In genomic region chr9:46067691-46068090, GRCm38 (mm10) we compare ENCODE assay signal across 11 mouse cellular contexts. TPM values are rescaled to one million over a fixed set of nuclear protein-coding genes. Genes with fewer than 3 reads are reported as not detected.
DNase-seq lines count a peak whose midpoint lies in the region; ATAC-seq lines count a peak whose summit lies in the region.
"Had no signal": no experiment of that assay in that cellular context is flagged by ENCODE, and none has a peak within 500 bp of the region (broad histone marks: within the 10 kb centered on the region; RNA-seq: fewer than 3 reads in every experiment).

No protein-coding gene starts in this region.

- H3K4me3 ChIP-seq in forebrain, embryonic 12.5 days (replicated peaks): no peak overlapping the region

- H3K9me3 ChIP-seq in forebrain, embryonic 12.5 days: no peaks in the 10 kb centered on the region

- WGBS in forebrain, embryonic 12.5 days: 89% methylated on average over 7 of the region's 7 CpGs

- H3K27me3 ChIP-seq in forebrain, embryonic 12.5 days: no peaks in the 10 kb centered on the region

- no peak overlapping the region for H3K9ac ChIP-seq in forebrain, embryonic 12.5 days
- H3K9ac ChIP-seq: lung, embryonic 14.5 days had no signal

- intact Hi-C loops in heart, postnatal 25 days (cut with DNase I): no loop called here

- H3K4me1 ChIP-seq in forebrain, embryonic 12.5 days: peaks cover 14% of the 10 kb centered on the region; the same call in 1 of the 2 replicates

- H3K27ac ChIP-seq in forebrain, embryonic 12.5 days: no peak overlapping the region

- peak; percentile 70 for DNase-seq in 416B (ENCODE audit: low read depth)
- peak; percentile 33 for DNase-seq in ZHBTc4 (ENCODE audit: low read depth, low spot score)
- peak; percentile 71 for DNase-seq in gastrocnemius, postnatal 25 days
- DNase-seq in lung, postnatal 36 days: peak; percentile 62
- DNase-seq in heart, postnatal 25 days (ENCODE audit: low spot score): no peak
- DNase-seq in cerebellum, adult 9-10 months: no peak
- DNase-seq in ovary, adult 18-20 months (ENCODE audit: low spot score): no peak
- DNase-seq: lung, embryonic 14.5 days had no signal

- no peaks in the 10 kb centered on the region for H3K36me3 ChIP-seq in forebrain, embryonic 12.5 days (replicated peaks)

- no peak overlapping the region for H3K4me2 ChIP-seq in forebrain, embryonic 12.5 days
- H3K4me2 ChIP-seq: heart, embryonic 11.5 days; lung, embryonic 14.5 days had no signal

- ATAC-seq in forebrain, embryonic 12.5 days (ENCODE audit: low FRiP score): no peak
- ATAC-seq: activated CD4-positive, CD25-positive, alpha-beta regulatory T cell, adult 4 months had no signal

RNA-seq across cellular contexts. Expression of gene Sik3, which starts 55.1 kb away (rescaled TPM):
- 10 to 100 TPM; 34.7 to 38.9 TPM for total RNA-seq in gastrocnemius, postnatal 25 days (2021)
- 10 to 100 TPM; 65.6 to 67.2 TPM for total RNA-seq in heart, postnatal 25 days (2021)
- polyA plus RNA-seq in forebrain, embryonic 12.5 days (2016; fragmentation: Nextera tagmentation; extraction: Ambion mirVana): 5.9 and 9.8 TPM in 2 replicates

RNA-seq across cellular contexts. Expression of gene Pafah1b2, which starts 55.2 kb away (rescaled TPM):
- 10 to 100 TPM; 27.8 to 32.2 TPM for total RNA-seq in gastrocnemius, postnatal 25 days (2021)
- total RNA-seq in heart, postnatal 25 days (2021): 10 to 100 TPM; 55.1 to 62.3 TPM
- 298 and 341 TPM in 2 replicates for polyA plus RNA-seq in forebrain, embryonic 12.5 days (2016; fragmentation: Nextera tagmentation; extraction: Ambion mirVana)

Comparison
In these comparisons a context has a peak if more than half of its experiments do, and no peak if none do; other contexts are left out.
1. DNase-seq: peak in 416B (single experiment), ZHBTc4 (single experiment), gastrocnemius, postnatal 25 days (single experiment) and lung, postnatal 36 days (single experiment); none in heart, postnatal 25 days (single experiment), cerebellum, adult 9-10 months (single experiment) and ovary, adult 18-20 months (single experiment).